Mouse (Mus musculus): ENCODE measurements around the gene Celf2. TPM values are rescaled to one million over a fixed set of nuclear protein-coding genes. Genes with fewer than 3 reads are reported as not detected.

The Celf2 gene
- polyA plus RNA-seq, 1 experiment, result 40.8 TPM

DNA sequence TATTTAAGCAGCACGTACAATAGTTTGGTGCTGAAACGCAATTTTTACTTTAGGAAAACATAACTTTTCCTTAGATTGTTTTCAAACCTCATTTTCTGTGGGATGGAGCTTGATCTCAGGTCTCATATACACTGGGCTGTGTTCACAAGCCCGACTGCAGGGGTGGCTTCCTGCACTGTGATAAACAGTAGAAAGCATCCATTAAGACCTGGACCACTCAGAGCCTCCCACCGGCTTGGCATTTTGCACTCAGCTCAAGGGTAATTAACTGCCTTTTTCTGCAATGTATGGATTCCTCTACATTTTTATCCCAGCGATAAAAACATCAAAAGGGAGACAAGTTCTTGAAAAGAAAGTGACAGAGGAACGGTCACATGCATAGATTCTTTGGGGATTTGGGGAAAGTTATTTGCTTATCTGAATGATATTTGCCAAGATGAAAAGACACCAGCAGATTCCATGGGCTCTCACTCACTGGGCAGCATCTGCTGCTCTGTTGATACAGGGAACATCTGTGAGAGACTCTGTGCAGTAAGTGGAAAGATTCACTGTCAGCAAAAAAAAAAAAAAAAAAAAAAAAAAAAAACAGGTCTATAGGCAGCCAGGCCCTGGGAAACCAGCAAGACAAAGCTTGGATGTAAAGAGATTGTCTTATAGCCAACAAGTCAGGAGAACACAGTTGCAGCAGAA is 465.4 kb downstream of the Celf2 start:
- WGBS, result 86% methylated on average over 6 of the region's 6 CpGs
- no peaks in the 10 kb centered on the region for H3K27me3 ChIP-seq (ENCODE audit: control insufficient read depth, insufficient read depth, low read length)
- TF ChIP-seq CTCF (IDR thresholded peaks at IDR 0.05; ENCODE audit: extremely low read depth, insufficient read depth, insufficient read length, insufficient replicate concordance) (no peak), POLR2A (IDR thresholded peaks at IDR 0.05; ENCODE audit: low read depth, low read length) (no peak)

DNA sequence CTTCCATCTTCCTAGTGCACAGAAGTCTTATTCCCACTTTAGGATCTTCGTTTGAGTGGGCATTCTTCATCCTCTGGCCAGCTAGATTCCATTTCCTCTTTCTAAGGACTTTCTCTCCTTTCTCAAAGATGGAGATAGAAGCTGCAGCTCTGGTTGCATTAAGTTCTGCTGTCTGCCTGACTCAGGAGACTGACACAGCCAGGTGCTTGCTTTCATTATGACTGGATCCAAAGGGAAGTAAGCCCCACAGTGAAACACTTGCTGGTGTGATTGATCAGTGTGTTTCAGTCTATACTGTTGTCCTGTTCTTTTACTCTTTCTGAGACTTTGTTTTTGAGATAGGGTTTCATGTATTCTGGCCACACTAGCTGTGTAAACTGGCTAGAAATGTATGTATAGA is 468.4 kb downstream of the Celf2 start:
- no peaks in the 10 kb centered on the region for H3K36me3 ChIP-seq (ENCODE audit: control insufficient read depth, insufficient read depth, low read length)
- DNase-seq (ENCODE audit: low read depth in 1 of 2, low spot score in 2 of 2), result no peak
- H3K27me3 ChIP-seq (ENCODE audit: control insufficient read depth, insufficient read depth, low read length), result no peaks in the 10 kb centered on the region
- no peak overlapping the region for H3K27ac ChIP-seq (ENCODE audit: insufficient read depth, low read length)
- H3K4me3 ChIP-seq (ENCODE audit: extremely low read depth, insufficient read depth, insufficient read length), result no peak overlapping the region
- WGBS, result 51% methylated on average over 1 of the region's 1 CpGs
- no peaks in the 10 kb centered on the region for H3K4me1 ChIP-seq (ENCODE audit: control insufficient read depth, insufficient read depth, insufficient read length)
- no peak for TF ChIP-seq POLR2A (IDR thresholded peaks at IDR 0.05; ENCODE audit: low read depth, low read length)
- no peak for TF ChIP-seq CTCF (IDR thresholded peaks at IDR 0.05; ENCODE audit: extremely low read depth, insufficient read depth, insufficient read length, insufficient replicate concordance)

More for the DNA sequence above, 465.4 kb downstream of the Celf2 start:
- Histone ChIP-seq H3K4me3 (ENCODE audit: extremely low read depth, insufficient read depth, insufficient read length) (no peak overlapping the region), H3K4me1 (ENCODE audit: control insufficient read depth, insufficient read depth, insufficient read length) (no peaks in the 10 kb centered on the region), H3K27ac (ENCODE audit: insufficient read depth, low read length) (no peak overlapping the region), H3K36me3 (ENCODE audit: control insufficient read depth, insufficient read depth, low read length) (no peaks in the 10 kb centered on the region)
- DNase-seq (ENCODE audit: low read depth in 1 of 2, low spot score in 2 of 2), result no peak

DNA sequence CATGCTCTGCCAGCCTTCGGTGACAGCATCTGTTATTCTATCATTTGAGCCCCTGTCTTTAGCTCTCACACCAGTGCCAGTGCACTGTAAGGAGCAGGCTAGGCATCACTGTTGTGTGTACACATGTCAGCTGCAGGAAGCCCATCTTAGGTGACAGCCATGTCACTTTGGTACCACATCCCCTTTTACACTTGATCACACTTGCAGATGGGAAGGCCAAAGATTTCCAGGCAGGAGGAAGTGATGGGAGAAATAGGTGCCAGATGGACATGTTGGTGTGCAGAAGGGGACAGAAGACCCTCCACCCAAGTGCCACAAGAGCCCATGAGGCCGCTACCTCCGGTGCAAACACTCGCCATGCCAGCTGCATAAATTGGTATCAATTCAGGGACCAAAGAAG is 470.4 kb downstream of the Celf2 start:
- no peak for DNase-seq (ENCODE audit: low read depth in 1 of 2, low spot score in 2 of 2)
- no peaks in the 10 kb centered on the region for H3K27me3 ChIP-seq (ENCODE audit: control insufficient read depth, insufficient read depth, low read length)
- 93% methylated on average over 4 of the region's 4 CpGs for WGBS
- H3K36me3 ChIP-seq (ENCODE audit: control insufficient read depth, insufficient read depth, low read length), result no peaks in the 10 kb centered on the region
- H3K27ac ChIP-seq (ENCODE audit: insufficient read depth, low read length), result no peak overlapping the region
- TF ChIP-seq POLR2A (IDR thresholded peaks at IDR 0.05; ENCODE audit: low read depth, low read length) (no peak), CTCF (IDR thresholded peaks at IDR 0.05; ENCODE audit: extremely low read depth, insufficient read depth, insufficient read length, insufficient replicate concordance) (no peak)
- no peak overlapping the region for H3K4me3 ChIP-seq (ENCODE audit: extremely low read depth, insufficient read depth, insufficient read length)
- H3K4me1 ChIP-seq (ENCODE audit: control insufficient read depth, insufficient read depth, insufficient read length), result no peaks in the 10 kb centered on the region

DNA sequence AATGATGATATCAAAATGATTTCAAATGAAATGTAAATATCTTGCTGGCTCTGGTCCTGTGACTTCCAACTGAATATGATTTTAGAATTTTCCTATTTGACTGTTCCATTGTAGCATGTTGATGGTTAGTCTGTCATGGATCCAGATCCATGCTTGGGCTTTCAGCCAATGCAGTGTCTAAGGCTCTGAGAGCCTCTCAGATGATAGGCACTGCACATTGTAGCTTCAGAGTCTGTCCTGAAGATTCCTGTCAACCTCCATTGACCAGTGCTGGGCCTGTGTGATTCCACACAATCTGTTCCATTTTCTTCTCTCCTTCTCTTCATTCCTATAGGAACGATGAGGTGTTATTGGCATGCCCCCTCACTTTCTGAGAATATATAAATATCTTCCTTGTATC is 478.0 kb downstream of the Celf2 start:
- H3K4me1 ChIP-seq (ENCODE audit: control insufficient read depth, insufficient read depth, insufficient read length), result no peaks in the 10 kb centered on the region
- no peak overlapping the region for H3K27ac ChIP-seq (ENCODE audit: insufficient read depth, low read length)
- TF ChIP-seq POLR2A (IDR thresholded peaks at IDR 0.05; ENCODE audit: low read depth, low read length) (no peak), CTCF (IDR thresholded peaks at IDR 0.05; ENCODE audit: extremely low read depth, insufficient read depth, insufficient read length, insufficient replicate concordance) (no peak)
- WGBS, result 89% methylated on average over 1 of the region's 1 CpGs
- H3K27me3 ChIP-seq (ENCODE audit: control insufficient read depth, insufficient read depth, low read length), result no peaks in the 10 kb centered on the region
- H3K4me3 ChIP-seq (ENCODE audit: extremely low read depth, insufficient read depth, insufficient read length), result no peak overlapping the region
- H3K36me3 ChIP-seq (ENCODE audit: control insufficient read depth, insufficient read depth, low read length), result no peaks in the 10 kb centered on the region
- no peak for DNase-seq (ENCODE audit: low read depth in 1 of 2, low spot score in 2 of 2)

DNA sequence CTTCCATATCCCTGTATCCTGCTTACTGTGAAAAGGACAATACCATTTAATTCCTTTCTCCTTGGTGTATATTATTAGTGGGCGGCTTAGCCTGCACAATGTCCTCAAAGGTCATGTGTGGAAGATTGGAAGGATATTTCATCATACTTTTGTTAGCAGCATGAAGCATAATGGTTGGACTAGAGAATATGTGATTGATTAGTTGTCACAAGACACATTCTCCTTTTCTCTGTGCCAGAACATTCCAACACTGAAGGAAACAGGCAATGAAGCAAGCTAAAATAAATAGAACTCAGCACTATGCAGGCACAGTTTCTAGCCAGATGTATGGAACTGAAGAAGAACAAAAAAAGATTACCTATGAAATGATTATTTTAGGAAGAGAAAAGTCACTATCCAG is 482.6 kb downstream of the Celf2 start:
- WGBS, result 93% methylated on average over 1 of the region's 1 CpGs
- no peaks in the 10 kb centered on the region for H3K27me3 ChIP-seq (ENCODE audit: control insufficient read depth, insufficient read depth, low read length)
- no peak overlapping the region for H3K27ac ChIP-seq (ENCODE audit: insufficient read depth, low read length)
- TF ChIP-seq CTCF (IDR thresholded peaks at IDR 0.05; ENCODE audit: extremely low read depth, insufficient read depth, insufficient read length, insufficient replicate concordance) (no peak), POLR2A (IDR thresholded peaks at IDR 0.05; ENCODE audit: low read depth, low read length) (no peak)
- no peaks in the 10 kb centered on the region for H3K36me3 ChIP-seq (ENCODE audit: control insufficient read depth, insufficient read depth, low read length)
- no peak overlapping the region for H3K4me3 ChIP-seq (ENCODE audit: extremely low read depth, insufficient read depth, insufficient read length)
- H3K4me1 ChIP-seq (ENCODE audit: control insufficient read depth, insufficient read depth, insufficient read length), result no peaks in the 10 kb centered on the region
- no peak for DNase-seq (ENCODE audit: low read depth in 1 of 2, low spot score in 2 of 2)

DNA sequence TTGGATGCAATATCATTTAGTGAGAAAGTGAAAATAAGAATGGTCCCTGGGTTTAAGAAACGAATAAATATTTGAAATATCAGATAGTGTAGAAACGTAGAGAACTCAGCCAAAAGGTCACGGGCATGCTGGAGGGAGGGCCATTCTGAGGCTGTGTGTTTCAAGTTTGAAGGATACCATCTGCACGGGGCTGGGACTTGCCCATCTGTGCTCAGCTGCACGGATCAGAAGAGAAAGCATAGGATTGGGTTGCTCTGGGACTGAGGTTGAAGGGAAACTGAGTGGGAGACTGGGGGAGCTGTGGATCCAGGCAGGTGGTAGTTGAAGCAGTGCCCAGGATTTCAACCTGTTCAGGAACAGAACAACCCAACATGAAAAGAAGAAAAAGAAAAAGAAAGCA is 483.8 kb downstream of the Celf2 start:
- Histone ChIP-seq H3K4me1 (ENCODE audit: control insufficient read depth, insufficient read depth, insufficient read length) (no peaks in the 10 kb centered on the region), H3K27me3 (ENCODE audit: control insufficient read depth, insufficient read depth, low read length) (no peaks in the 10 kb centered on the region), H3K36me3 (ENCODE audit: control insufficient read depth, insufficient read depth, low read length) (no peaks in the 10 kb centered on the region), H3K4me3 (ENCODE audit: extremely low read depth, insufficient read depth, insufficient read length) (no peak overlapping the region), H3K27ac (ENCODE audit: insufficient read depth, low read length) (no peak overlapping the region)
- TF ChIP-seq CTCF (IDR thresholded peaks at IDR 0.05; ENCODE audit: extremely low read depth, insufficient read depth, insufficient read length, insufficient replicate concordance) (no peak), POLR2A (IDR thresholded peaks at IDR 0.05; ENCODE audit: low read depth, low read length) (no peak)
- 78% methylated on average over 5 of the region's 5 CpGs for WGBS
- no peak for DNase-seq (ENCODE audit: low read depth in 1 of 2, low spot score in 2 of 2)

DNA sequence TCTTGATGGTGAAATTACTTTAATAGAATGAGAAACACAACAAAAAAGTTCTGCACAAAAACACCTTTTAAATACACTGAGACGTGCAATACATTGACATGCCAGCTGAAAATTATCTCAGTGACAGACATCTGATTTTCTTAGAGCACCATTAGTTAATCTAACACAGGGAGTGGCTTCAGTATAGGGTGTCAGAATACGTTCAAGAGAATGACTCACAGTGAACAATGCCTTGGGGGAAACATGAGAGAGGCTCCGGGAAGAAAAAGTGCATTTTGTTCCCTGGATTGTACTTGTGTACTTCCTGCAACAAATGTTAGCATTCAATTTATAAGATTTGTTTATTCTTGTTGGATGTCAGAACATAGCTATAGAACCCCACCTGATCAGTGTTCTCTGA is 487.2 kb downstream of the Celf2 start:
- Histone ChIP-seq H3K36me3 (ENCODE audit: control insufficient read depth, insufficient read depth, low read length) (no peaks in the 10 kb centered on the region), H3K4me1 (ENCODE audit: control insufficient read depth, insufficient read depth, insufficient read length) (no peaks in the 10 kb centered on the region), H3K27me3 (ENCODE audit: control insufficient read depth, insufficient read depth, low read length) (no peaks in the 10 kb centered on the region), H3K27ac (ENCODE audit: insufficient read depth, low read length) (no peak overlapping the region), H3K4me3 (ENCODE audit: extremely low read depth, insufficient read depth, insufficient read length) (no peak overlapping the region)
- no peak for DNase-seq (ENCODE audit: low read depth in 1 of 2, low spot score in 2 of 2)
- no peak for TF ChIP-seq CTCF (IDR thresholded peaks at IDR 0.05; ENCODE audit: extremely low read depth, insufficient read depth, insufficient read length, insufficient replicate concordance)
- TF ChIP-seq POLR2A (IDR thresholded peaks at IDR 0.05; ENCODE audit: low read depth, low read length), result no peak
- WGBS, result 65% methylated on average over 3 of the region's 3 CpGs
